Comparison of ENCODE assay signal across 20 mouse cellular contexts in genomic region chr10:41543439-41543838, GRCm38 (mm10). TPM values are rescaled to one million over a fixed set of nuclear protein-coding genes. Genes with fewer than 3 reads are reported as not detected.
DNase-seq lines count a peak whose midpoint lies in the region; ATAC-seq and TF ChIP-seq lines count a peak whose summit lies in the region.
"Had no signal": no experiment of that assay in that cellular context is flagged by ENCODE, and none has a peak within 500 bp of the region (broad histone marks: within the 10 kb centered on the region; RNA-seq: fewer than 3 reads in every experiment).

No protein-coding gene starts in this region.

- H3K27me3 ChIP-seq in heart, embryonic 12.5 days (replicated peaks): no peaks in the 10 kb centered on the region
- H3K27me3 ChIP-seq in myocyte (ENCODE audit: control insufficient read depth, insufficient read depth, insufficient read length): no peaks in the 10 kb centered on the region
- H3K27me3 ChIP-seq in heart, adult 2 months (ENCODE audit: control insufficient read depth, insufficient read depth, low read length): no peaks in the 10 kb centered on the region
- H3K27me3 ChIP-seq: embryonic facial prominence, embryonic 12.5 days; forebrain, embryonic 13.5 days; forebrain, embryonic 15.5 days had no signal

- no peaks in the 10 kb centered on the region for H3K9me3 ChIP-seq in heart, embryonic 12.5 days (replicated peaks)
- H3K9me3 ChIP-seq: embryonic facial prominence, embryonic 10.5 days; embryonic facial prominence, embryonic 12.5 days; forebrain, embryonic 13.5 days; forebrain, embryonic 15.5 days had no signal

- DNase-seq in heart, adult 11 months: peak; percentile 61
- DNase-seq in adipocyte (ENCODE audit: low spot score): peak; percentile 62
- no peak for DNase-seq in left cerebral cortex, adult 9 months (ENCODE audit: low spot score in 2 of 2)
- no peak for DNase-seq in heart, adult 2 months
- DNase-seq: adrenal gland, postnatal 10 days; adrenal gland, postnatal 36 days; cerebellum, adult 11-12 months; cerebellum, adult 2 months; cerebellum, adult 9-10 months; cerebellum, postnatal 10 days; cerebellum, postnatal 25 days had no signal

- H3K4me2 ChIP-seq in heart, embryonic 12.5 days: no peak overlapping the region
- H3K4me2 ChIP-seq in myocyte (ENCODE audit: low read depth): no peak overlapping the region
- H3K4me2 ChIP-seq: embryonic facial prominence, embryonic 12.5 days; forebrain, embryonic 13.5 days; forebrain, embryonic 15.5 days had no signal

- no peak for TF ChIP-seq CTCF in heart, adult 2 months (IDR thresholded peaks at IDR 0.05)

- H3K4me3 ChIP-seq in heart, embryonic 12.5 days: no peak overlapping the region
- no peak overlapping the region for H3K4me3 ChIP-seq in myocyte
- no peak overlapping the region for H3K4me3 ChIP-seq in heart, adult 2 months
- H3K4me3 ChIP-seq: embryonic facial prominence, embryonic 10.5 days; embryonic facial prominence, embryonic 12.5 days; forebrain, embryonic 13.5 days; forebrain, embryonic 15.5 days had no signal

- H3K27ac ChIP-seq in heart, embryonic 12.5 days (ENCODE audit: poor library complexity, severe bottlenecking): no peak overlapping the region
- H3K27ac ChIP-seq in heart, adult 2 months: no peak overlapping the region
- H3K27ac ChIP-seq: embryonic facial prominence, embryonic 10.5 days; embryonic facial prominence, embryonic 12.5 days; forebrain, embryonic 13.5 days; forebrain, embryonic 15.5 days had no signal

- no peak for TF ChIP-seq EP300 in heart, adult 2 months (IDR thresholded peaks at IDR 0.05; ENCODE audit: insufficient read depth, low read depth, low read length)

- H3K79me2 ChIP-seq in myocyte (ENCODE audit: control insufficient read depth, insufficient read depth): no peaks in the 10 kb centered on the region
- H3K79me2 ChIP-seq in heart, adult 2 months (replicated peaks; ENCODE audit: control insufficient read depth, insufficient read depth, low read length): no peaks in the 10 kb centered on the region

- H3ac ChIP-seq in myocyte (ENCODE audit: control insufficient read depth, insufficient read length): no peak overlapping the region

- H3K36me3 ChIP-seq in heart, embryonic 12.5 days: 0 out of 2 replicates have a peak, but pooled peaks cover 5% of the 10 kb centered on the region
- peaks cover 5% of the 10 kb centered on the region for H3K36me3 ChIP-seq in myocyte (ENCODE audit: control insufficient read depth, insufficient read depth)
- no peaks in the 10 kb centered on the region for H3K36me3 ChIP-seq in heart, adult 2 months (ENCODE audit: control insufficient read depth, insufficient read depth, low read length)
- H3K36me3 ChIP-seq: forebrain, embryonic 15.5 days had no signal

- H3K4me1 ChIP-seq in heart, embryonic 12.5 days (replicated peaks): peaks cover 10% of the 10 kb centered on the region
- H3K4me1 ChIP-seq in heart, adult 2 months (ENCODE audit: control insufficient read depth, insufficient read depth, low read length): no peaks in the 10 kb centered on the region

- no peak overlapping the region for H3K9ac ChIP-seq in heart, embryonic 12.5 days
- H3K9ac ChIP-seq in heart, adult 2 months (ENCODE audit: low read depth, low read length): no peak overlapping the region
- H3K9ac ChIP-seq: embryonic facial prominence, embryonic 12.5 days; forebrain, embryonic 13.5 days; forebrain, embryonic 15.5 days had no signal

- intact Hi-C loops in heart, adult 2 months (cut with DNase I): no loop called here

- TF ChIP-seq POLR2A in myocyte (IDR thresholded peaks at IDR 0.05; ENCODE audit: insufficient read length, low read depth): no peak
- no peak for TF ChIP-seq POLR2A in heart, adult 2 months (IDR thresholded peaks at IDR 0.05; ENCODE audit: insufficient read depth, low read depth, low read length)

- 78% methylated on average over 4 of the region's 4 CpGs for WGBS in heart, embryonic 12.5 days
- WGBS in heart, adult 2 months: 65% methylated on average over 4 of the region's 4 CpGs

- ATAC-seq in heart, embryonic 12.5 days (ENCODE audit: insufficient number of reproducible peaks, low FRiP score): no peak
- ATAC-seq in granulocyte monocyte progenitor cell, adult 5-6 weeks (replicated peaks; ENCODE audit: poor library complexity, severe bottlenecking): peak; percentile 55
- ATAC-seq: forebrain, embryonic 13.5 days; forebrain, embryonic 15.5 days had no signal

TF ChIP-seq in myocyte, 11 proteins besides CTCF, POLR2A, EP300 and RAD21:
- TF ChIP-seq MYOG (IDR thresholded peaks at IDR 0.05; ENCODE audit: control insufficient read depth in 1 of 3, insufficient read depth in 1 of 3, insufficient read length in 2 of 3, low read depth in 2 of 3) (no peak), E2F4 (IDR thresholded peaks at IDR 0.05; ENCODE audit: insufficient read depth) (no peak), CEBPB (IDR thresholded peaks at IDR 0.05; ENCODE audit: insufficient read depth, poor library complexity, severe bottlenecking) (peak; percentile 33; the same call in 1 of the 2 replicates), TCF12 (IDR thresholded peaks at IDR 0.05; ENCODE audit: insufficient read depth, poor library complexity, severe bottlenecking) (no peak)

RNA-seq across cellular contexts. Expression of gene Cd164, which starts 24.2 kb away (rescaled TPM):
- 217 and 224 TPM in 2 replicates for polyA plus RNA-seq in heart, embryonic 12.5 days (2016; fragmentation: Nextera tagmentation; extraction: Ambion mirVana)
- 140 and 168 TPM in 2 replicates for total RNA-seq in granulocyte monocyte progenitor cell, adult 5-6 weeks (2014; fragmentation: Nextera tagmentation)
- 169 and 206 TPM in 2 replicates for total RNA-seq in granulocyte monocyte progenitor cell, adult 5-6 weeks (2017)
- 203 TPM for polyA plus RNA-seq in myocyte (2012; fragmentation: generic; extraction: Trizol)
- 100 to 1,000 TPM; 137 to 151 TPM for total RNA-seq in heart, adult 2 months (2021)
- polyA plus RNA-seq in heart, adult 2 months (2012; rRNA removed): 131 and 193 TPM in 2 replicates

RNA-seq across cellular contexts. Expression of gene Ppil6, which starts 53.2 kb away (rescaled TPM):
- 1.1 TPM in 2 replicates for polyA plus RNA-seq in heart, embryonic 12.5 days (2016; fragmentation: Nextera tagmentation; extraction: Ambion mirVana)
- total RNA-seq in granulocyte monocyte progenitor cell, adult 5-6 weeks (2014; fragmentation: Nextera tagmentation): not detected in 2 replicates
- total RNA-seq in granulocyte monocyte progenitor cell, adult 5-6 weeks (2017): not detected in 2 replicates
- polyA plus RNA-seq in myocyte (2012; fragmentation: generic; extraction: Trizol): 0.64 TPM
- total RNA-seq in heart, adult 2 months (2021): 1 to 10 TPM in 1 of 2 experiments, under 1 TPM in 1; 0.84 to 1.7 TPM
- 0.59 and 1.2 TPM in 2 replicates for polyA plus RNA-seq in heart, adult 2 months (2012; rRNA removed)
- total RNA-seq: ES-E14, MEL had no signal

RNA-seq across cellular contexts. Expression of gene Smpd2, which starts 53.3 kb away (rescaled TPM):
- 42.7 and 45.6 TPM in 2 replicates for polyA plus RNA-seq in heart, embryonic 12.5 days (2016; fragmentation: Nextera tagmentation; extraction: Ambion mirVana)
- total RNA-seq in granulocyte monocyte progenitor cell, adult 5-6 weeks (2014; fragmentation: Nextera tagmentation): 23.0 and 24.4 TPM in 2 replicates
- 10.1 and 13.0 TPM in 2 replicates for total RNA-seq in granulocyte monocyte progenitor cell, adult 5-6 weeks (2017)
- polyA plus RNA-seq in myocyte (2012; fragmentation: generic; extraction: Trizol): 26.4 TPM
- total RNA-seq in heart, adult 2 months (2021): 10 to 100 TPM; 31.8 to 36.2 TPM
- polyA plus RNA-seq in heart, adult 2 months (2012; rRNA removed): 60.2 and 60.8 TPM in 2 replicates

Comparison
In these comparisons a context has a peak if more than half of its experiments do, and no peak if none do; other contexts are left out.
1. DNase-seq: peak in heart, adult 11 months (single experiment) and adipocyte (single experiment); none in left cerebral cortex, adult 9 months (0 of 2) and heart, adult 2 months (0 of 2).